Mouse (Mus musculus): Measurements from ENCODE around the gene Hipk4. TPM values are rescaled to one million over a fixed set of nuclear protein-coding genes. Genes with fewer than 3 reads are reported as not detected.

The Hipk4 gene
- polyA plus RNA-seq, 1 experiment, result 0.56 TPM

- 89% methylated on average over 14 of the region's 14 CpGs for WGBS
- no peak for DNase-seq (ENCODE audit: low read depth, low spot score)
Measured at GRCm38 (mm10) chr7:27574124-27574880, 51.2 kb downstream of the Hipk4 start.

- no peak for DNase-seq (ENCODE audit: low read depth, low spot score)
- 62% methylated on average over 6 of the region's 6 CpGs for WGBS
Measured at GRCm38 (mm10) chr7:27576914-27577313, 53.8 kb downstream of the Hipk4 start.

- DNase-seq (ENCODE audit: low read depth, low spot score), result no peak
Measured at GRCm38 (mm10) chr7:27577589-27577988, 54.5 kb downstream of the Hipk4 start.

GRCm38 (mm10) chr7:27578465-27578864, 55.4 kb downstream of the Hipk4 start:
- DNase-seq (ENCODE audit: low read depth, low spot score), result no peak
- 83% methylated on average over 7 of the region's 7 CpGs for WGBS

More at GRCm38 (mm10) chr7:27577589-27577988, 54.5 kb downstream of the Hipk4 start:
- WGBS, result 90% methylated on average over 6 of the region's 6 CpGs

GRCm38 (mm10) chr7:27580380-27581174, 57.5 kb downstream of the Hipk4 start:
- WGBS, result 90% methylated on average over 14 of the region's 14 CpGs
- no peak for DNase-seq (ENCODE audit: low read depth, low spot score)

Other genes starting within 250 kb of the Hipk4 start
- 71.2 and 75.4 TPM in 2 replicates for gene Ltbp4, start 185.6 kb upstream of the Hipk4 start, polyA plus RNA-seq (2012; rRNA removed)
- 59.9 and 78.1 TPM in 2 replicates for gene Shkbp1, start 167.2 kb upstream of the Hipk4 start, polyA plus RNA-seq (2012; rRNA removed)
- gene Gm20479, start 165.8 kb upstream of the Hipk4 start, polyA plus RNA-seq (2012; rRNA removed), result 0.22 TPM in 1 of 2 replicates, not detected in the other
- gene Sptbn4, start 75.6 kb upstream of the Hipk4 start, polyA plus RNA-seq (2012; rRNA removed), result 0.19 and 0.34 TPM in 2 replicates
- 60.1 and 72.7 TPM in 2 replicates for gene Blvrb, start 75.3 kb upstream of the Hipk4 start, polyA plus RNA-seq (2012; rRNA removed)
- gene Sertad3, start 49.5 kb upstream of the Hipk4 start, polyA plus RNA-seq (2012; rRNA removed), result 14.5 and 15.3 TPM in 2 replicates
- 54.5 and 60.4 TPM in 2 replicates for gene Sertad1, start 36.4 kb upstream of the Hipk4 start, polyA plus RNA-seq (2012; rRNA removed)
- gene Prx, start 23.9 kb upstream of the Hipk4 start, polyA plus RNA-seq (2012; rRNA removed), result 1.1 and 1.2 TPM in 2 replicates
- gene Pld3, start 30.0 kb downstream of the Hipk4 start, polyA plus RNA-seq (2012; rRNA removed), result 61.4 and 63.0 TPM in 2 replicates
- 15.9 and 16.6 TPM in 2 replicates for gene 2310022A10Rik, start 30.0 kb downstream of the Hipk4 start, polyA plus RNA-seq (2012; rRNA removed)
- 40.2 and 44.7 TPM in 2 replicates for gene Akt2, start 68.3 kb downstream of the Hipk4 start, polyA plus RNA-seq (2012; rRNA removed)
- gene Ttc9b, start 130.6 kb downstream of the Hipk4 start, polyA plus RNA-seq (2012; rRNA removed), result 0.12 and 0.38 TPM in 2 replicates
- gene Map3k10, start 151.3 kb downstream of the Hipk4 start, polyA plus RNA-seq (2012; rRNA removed), result 10.8 and 11.4 TPM in 2 replicates
- 0.10 TPM in 2 replicates for gene Zfp607b, start 166.1 kb downstream of the Hipk4 start, polyA plus RNA-seq (2012; rRNA removed)
- 1.1 and 1.2 TPM in 2 replicates for gene Zfp60, start 208.1 kb downstream of the Hipk4 start, polyA plus RNA-seq (2012; rRNA removed)